Mouse (Mus musculus) adrenal gland, adult 8-10 months (tissue): ENCODE measurements around the gene Hivep2. TPM values are rescaled to one million over a fixed set of nuclear protein-coding genes. Genes with fewer than 3 reads are reported as not detected.

Source experiments
- DNase-seq: peaks from one replicate; pipeline ENCODE4 v3.0.0; 2022
- total RNA-seq, 4 experiments: library from RNA; stranded (reverse); gene quantifications; 2 replicates each; pipeline ENCODE4 v1.2.4; 2022

The Hivep2 gene
- total RNA-seq, 4 experiments from 2014 or later = 27.5 to 43.1 (median 38.7) TPM

- no peak for DNase-seq
Observed at GRCm38 (mm10) chr10:14168869-14169566, 203.1 kb downstream of the Hivep2 start.

DNA sequence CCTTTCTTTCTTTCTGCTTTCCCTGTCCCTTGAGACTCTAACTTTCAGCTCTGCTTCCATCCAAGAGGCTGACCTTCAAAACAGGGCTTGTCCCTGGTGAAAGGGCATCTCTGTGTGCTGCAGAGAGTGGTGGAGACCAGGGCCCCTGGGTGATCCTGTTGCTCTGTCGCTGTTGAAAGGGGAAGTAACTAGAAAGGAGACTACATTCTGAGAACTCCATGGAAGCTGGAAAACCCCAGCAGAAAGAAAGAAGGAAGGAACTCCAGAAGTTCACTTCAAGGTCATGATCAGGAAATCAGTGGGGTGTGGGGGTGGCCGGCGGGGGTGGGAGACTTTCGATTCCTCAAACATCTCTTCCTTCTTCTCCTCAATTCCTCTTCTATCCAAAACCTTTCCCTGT, 208.2 kb downstream of the Hivep2 start:
- DNase-seq = no peak

GRCm38 (mm10) chr10:14179424-14180339, 213.8 kb downstream of the Hivep2 start:
- no peak for DNase-seq

- DNase-seq = no peak
Observed at GRCm38 (mm10) chr10:14186352-14186976, 220.6 kb downstream of the Hivep2 start.

- no peak for DNase-seq
Observed at GRCm38 (mm10) chr10:14189050-14189449, 223.2 kb downstream of the Hivep2 start.

DNA sequence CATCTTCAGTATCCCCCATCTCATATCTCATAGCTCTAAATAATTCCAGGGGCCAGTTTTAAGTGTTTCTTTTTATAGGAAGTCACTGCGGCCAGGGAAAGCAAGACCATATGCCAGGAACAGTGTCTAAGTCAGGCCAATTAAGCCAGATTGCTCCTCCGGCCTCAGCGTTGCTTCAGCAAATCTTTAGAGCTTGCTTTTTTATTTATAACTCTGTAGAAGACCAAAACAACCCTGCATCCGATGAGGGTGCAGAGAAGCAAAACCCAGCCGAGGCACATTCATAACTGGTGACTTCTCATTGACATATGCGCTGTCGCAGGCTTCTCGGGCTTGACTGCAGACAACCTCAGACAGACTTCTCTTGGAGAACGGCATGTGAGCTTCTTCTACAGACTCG, 225.3 kb downstream of the Hivep2 start:
- DNase-seq = no peak

DNA sequence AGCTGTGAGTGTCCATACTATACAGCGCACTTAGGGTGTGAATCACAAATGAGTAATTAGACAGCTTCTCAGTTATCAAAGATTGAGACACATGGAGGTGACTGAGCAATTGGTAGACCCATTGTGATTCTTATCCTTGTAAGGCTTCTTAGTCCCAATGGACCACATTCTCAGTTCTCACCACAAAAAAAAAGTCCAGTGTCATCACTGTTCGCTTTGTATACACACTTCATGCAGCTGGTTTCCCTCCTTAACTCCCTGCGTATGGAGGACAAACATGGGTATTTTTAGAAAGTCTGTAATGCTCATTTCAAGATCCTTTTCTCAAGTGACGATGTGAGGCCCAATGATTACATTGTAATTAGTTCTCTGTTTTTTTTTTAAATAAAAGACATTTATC, 226.3 kb downstream of the Hivep2 start:
- DNase-seq = no peak

GRCm38 (mm10) chr10:14193702-14194101, 227.8 kb downstream of the Hivep2 start:
- no peak for DNase-seq

DNA sequence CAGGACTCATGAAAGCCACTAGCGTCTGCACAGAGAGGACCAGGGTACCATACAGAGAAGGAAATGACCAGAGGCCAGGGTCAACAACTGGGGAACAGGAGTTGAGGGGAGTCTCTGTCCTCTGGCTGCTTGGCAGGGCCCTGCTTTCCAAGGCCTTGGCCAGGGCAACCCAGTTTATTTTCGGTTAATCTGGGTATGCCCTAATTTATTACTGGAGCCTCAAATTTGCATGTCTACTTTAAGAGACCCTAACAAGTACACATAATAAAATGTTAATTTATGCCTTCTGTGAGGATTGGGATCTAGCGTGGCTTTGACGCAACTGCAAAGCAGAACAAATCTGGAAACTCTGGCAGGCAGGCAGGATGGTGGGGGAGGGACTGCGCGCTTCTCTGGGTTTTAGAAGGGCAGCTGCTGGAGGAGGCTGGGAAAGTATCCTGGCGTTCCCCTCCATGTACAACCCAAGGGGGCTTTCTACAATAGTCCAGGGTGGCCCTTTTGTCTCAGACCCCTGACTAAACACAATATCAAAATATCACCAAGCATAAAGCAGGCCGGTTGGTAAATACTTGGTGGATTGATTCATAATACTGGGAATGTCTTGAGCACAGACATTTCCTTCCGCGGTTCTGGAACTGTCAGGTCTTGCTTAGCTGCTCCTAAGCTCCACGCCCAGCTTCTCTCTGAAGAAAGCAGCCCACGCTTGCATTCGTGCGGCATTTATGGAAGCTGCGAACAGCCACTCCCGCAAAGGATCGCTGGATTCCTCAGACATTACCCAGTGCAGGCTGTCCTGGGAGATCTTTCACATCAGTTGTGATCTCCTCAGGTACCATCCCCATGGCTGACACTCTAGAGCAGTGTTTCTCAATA, 230.1 kb downstream of the Hivep2 start:
- DNase-seq = no peak

DNA sequence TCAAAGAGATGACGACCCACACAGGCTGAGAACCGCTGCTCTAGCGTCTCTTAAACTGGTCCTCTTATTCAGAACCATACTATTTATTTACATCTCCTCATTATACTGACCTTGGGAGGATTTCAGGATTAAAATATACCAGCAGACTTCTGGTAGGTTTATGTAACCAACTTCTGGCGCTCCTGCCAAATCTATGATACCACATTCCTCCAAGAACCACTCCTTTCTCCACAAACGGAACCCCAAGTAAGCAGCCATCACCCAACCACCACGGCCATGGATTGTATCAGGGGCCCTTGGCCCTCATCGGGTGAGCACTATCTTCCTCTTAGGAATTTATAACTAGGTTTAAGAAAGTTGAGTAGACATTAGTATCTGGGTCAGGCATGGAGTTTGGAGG, 230.9 kb downstream of the Hivep2 start:
- no peak for DNase-seq

- no peak for DNase-seq
Observed at GRCm38 (mm10) chr10:14197261-14197660, 231.4 kb downstream of the Hivep2 start.

DNA sequence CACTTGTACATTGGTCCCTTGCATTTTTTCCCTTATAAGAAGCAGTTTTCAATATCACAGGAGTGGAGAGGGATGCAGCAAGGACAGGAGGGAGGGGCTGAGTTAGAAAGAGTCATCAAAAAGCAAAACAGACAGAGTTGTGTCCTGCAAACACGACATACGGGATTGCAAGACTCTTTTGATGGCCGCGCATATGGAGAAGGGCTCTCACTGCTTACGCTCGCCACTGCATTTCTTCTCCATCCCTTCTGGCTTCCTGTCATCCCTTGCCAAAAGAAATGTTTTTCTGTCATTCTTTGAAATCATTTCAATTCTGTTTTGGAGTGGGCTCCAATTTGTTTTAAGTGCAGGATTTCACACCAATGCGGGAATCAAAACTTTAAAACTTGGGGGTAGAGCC, 233.5 kb downstream of the Hivep2 start:
- no peak for DNase-seq

DNA sequence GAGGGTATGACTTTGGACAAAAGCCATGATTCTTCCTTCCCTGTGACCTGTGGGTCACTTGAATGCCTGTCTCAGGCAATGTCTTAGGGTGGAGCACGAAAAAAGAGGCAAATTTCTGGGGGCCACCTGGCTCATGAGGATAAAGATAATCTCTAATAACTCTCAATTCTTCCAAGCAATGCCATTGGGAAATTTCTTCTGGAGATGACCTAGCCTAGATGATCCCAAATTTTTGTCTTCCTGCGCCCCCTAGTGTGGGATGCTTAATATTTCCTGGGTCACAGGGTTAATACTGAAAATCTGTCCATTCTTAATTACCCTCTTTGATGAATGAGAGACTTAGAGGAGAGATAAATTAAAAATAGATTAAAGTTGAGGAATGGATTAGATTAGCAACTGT, 234.4 kb downstream of the Hivep2 start:
- DNase-seq = peak; percentile 10

Other genes with a start within 250 kb of the Hivep2 start
- 10 to 100 TPM; 24.8 to 38.4 (median 30.6) TPM for gene Aig1, start 97.1 kb upstream of the Hivep2 start, total RNA-seq